Mouse (Mus musculus) embryonic stem cell, embryonic (primary cell): ENCODE results near the gene Dact1.

ENCODE experiments used
- CTCF ChIA-PET, 4 experiments: fragments of 300-600 bp in 2 of 4; fragments of 350-600 bp in 2 of 4; sonication (Branson Sonifier 250); formaldehyde crosslinking; loops; one replicate each; lab custom pipeline; 2022; ENCODE audit warnings: inconsistent platforms in 2 of 4; lab: Charles Lee
- POLR2A ChIA-PET, 4 experiments: fragments of 300-600 bp in 2 of 4; fragments of 350-600 bp in 2 of 4; sonication (Branson Sonifier 250); formaldehyde crosslinking; loops; one replicate each; lab custom pipeline; 2022; ENCODE audit warnings: antibody characterized with exemption in 4 of 4, inconsistent platforms in 1 of 4; lab: Charles Lee

Dact1 gene

DNA sequence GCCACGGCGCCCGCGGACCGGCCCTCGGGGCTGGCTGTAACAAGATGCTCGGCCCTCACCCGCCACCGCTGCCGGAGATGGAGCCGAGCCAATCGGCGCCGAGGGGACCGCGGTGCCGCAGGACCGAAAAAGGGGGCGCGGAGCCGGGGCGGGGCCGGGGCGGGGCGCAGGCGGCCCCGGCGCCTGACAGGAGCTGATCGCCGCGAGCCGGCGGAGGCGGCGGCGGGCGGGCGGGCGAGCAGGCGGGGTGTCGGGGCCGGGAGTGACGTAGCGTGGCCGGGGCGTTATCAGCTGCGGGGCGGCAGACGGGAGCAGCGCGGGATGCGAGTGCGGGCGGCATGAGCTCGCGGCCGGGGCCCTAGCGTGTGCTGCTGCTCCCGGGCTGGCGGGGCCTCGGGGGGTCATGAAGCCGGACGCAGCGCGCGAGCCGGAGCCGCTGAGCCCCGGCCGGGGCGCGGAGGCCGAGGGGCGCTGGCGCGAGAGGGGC is at the start of gene Dact1:
Gene Dact1 (plus strand): TSS at position 304 of the 487 bp plus-strand sequence.
- CTCF ChIA-PET = interaction anchor here in 1 of 4 experiments (1.4 to 1.7 kb wide), 2 partner anchors 23 to 268 kb away, joined by 3 to 4 read pairs; no protein-coding TSS in a partner anchor
- POLR2A ChIA-PET = interaction anchor here in 3 of 4 experiments (0.6 to 6.0 kb wide), 28 partner anchors 8 to 335 kb away, joined by 3 to 38 read pairs (median 4); partner anchors contain the start of gene Psma3 (in 1 of the 3)

DNA sequence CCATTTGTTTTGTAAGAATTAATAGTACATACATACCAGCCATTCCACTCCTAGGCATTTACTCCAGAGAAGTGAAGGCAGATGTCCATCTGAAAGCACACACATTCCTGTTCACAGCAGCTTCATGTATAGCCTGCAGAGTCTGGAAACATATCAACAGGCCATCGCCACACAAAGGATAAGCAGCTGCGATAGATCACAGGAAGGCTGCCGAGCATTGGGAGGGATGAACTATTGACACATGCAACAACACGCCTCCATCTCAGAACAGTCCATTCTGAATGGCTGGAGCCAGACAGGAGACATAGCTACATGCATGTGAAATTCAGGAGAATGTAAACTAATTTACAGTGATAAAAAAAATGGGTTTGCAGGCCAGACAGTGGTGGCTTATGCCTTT is 45.5 kb upstream of the Dact1 start:
- POLR2A ChIA-PET = no interaction called here
- CTCF ChIA-PET = no interaction called here

DNA sequence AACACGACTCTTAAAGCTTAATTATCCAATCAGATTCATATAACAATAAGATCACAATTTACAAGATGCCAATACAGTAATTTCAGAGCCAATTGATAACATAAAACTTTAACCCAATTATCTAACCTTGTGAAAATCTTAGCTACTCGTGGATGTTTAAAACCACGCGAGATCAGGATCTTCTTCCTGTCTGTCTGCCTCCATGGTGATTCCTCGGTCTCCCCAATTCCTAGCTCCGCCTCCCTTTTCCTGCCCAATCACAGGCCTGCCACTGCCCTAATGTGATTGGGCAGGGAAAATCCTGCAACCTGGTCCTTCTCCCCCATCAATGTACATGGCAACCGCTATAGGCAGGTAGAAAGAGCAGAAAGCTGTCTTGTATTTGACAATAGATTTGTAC is 40.3 kb upstream of the Dact1 start:
- CTCF ChIA-PET = interaction anchor here in 1 of 4 experiments (0.6 kb wide), 1 partner anchor 999 kb away, joined by 3 read pairs; no protein-coding TSS in a partner anchor
- POLR2A ChIA-PET = interaction anchor here in 3 of 4 experiments (0.6 to 2.5 kb wide), 19 partner anchors 10 to 449 kb away, joined by 3 to 12 read pairs (median 4); partner anchors contain the start of gene Dact1 (in 1 of the 3)

DNA sequence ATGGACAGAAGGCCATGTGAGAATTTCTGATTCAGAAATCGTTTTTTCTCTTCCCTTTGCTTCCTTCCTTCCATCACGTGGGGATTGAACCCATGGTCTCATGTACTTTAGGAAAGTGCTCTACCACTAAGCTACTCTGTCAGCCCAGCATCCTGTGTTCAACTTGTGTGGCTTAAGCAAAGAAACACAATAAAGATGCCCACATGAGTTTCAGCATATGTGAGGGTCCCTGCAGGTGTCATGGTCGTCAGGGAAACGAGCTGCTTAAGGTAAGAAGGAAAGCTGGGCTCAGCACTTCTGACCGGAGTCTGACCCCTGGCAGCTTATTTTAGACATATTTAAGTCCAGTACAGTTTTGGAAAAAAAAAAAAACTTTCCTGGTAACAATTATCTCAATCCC is 38.6 kb upstream of the Dact1 start:
- ChIA-PET POLR2A (interaction anchor here in 3 of 4 experiments (0.6 to 1.7 kb wide), 5 partner anchors 9 to 255 kb away, joined by 3 to 9 read pairs (median 3); partner anchors contain the start of genes Arid4a (in 1 of the 3) and Dact1 (in 1 of the 3)), CTCF (interaction anchor here in 2 of 4 experiments (0.5 to 1.4 kb wide), 4 partner anchors 9 to 179 kb away, joined by 3 to 12 read pairs (median 4); no protein-coding TSS in a partner anchor)

DNA sequence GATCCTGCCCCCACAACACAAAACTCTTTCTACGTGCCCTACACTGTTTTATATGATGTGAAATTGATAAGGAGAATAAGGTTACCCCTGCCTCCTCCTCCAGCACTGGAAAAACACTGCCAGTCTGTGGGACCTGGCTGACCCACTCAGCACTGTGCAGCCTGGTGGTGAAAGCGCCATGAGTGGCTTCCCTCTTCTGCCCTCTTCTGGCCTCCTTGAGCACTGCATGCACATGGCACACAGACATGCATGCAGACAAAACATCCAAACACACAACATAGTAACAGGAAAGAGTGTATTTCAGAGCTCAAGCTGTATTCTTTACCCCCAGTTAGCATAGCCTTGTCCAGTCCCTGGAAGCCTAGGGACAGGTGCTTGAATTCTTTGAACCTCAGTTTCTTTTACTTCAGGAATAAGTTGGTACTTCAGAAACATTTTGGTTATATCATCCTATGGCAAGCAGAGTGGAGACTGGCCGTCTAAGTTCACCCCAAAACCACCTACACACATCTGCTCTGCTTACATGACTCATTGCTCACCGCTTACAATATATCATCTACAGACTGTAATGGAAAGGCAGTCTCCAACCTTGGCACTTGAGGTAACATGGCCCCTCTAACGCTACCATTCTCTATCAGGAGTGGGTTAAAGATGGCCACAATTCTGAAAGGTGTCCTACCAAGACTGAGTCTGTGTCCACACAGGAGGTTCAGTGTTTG is 35.0 kb upstream of the Dact1 start:
- ChIA-PET CTCF (interaction anchor here in 1 of 4 experiments (0.6 kb wide), 1 partner anchor 8 kb away, joined by 3 read pairs; no protein-coding TSS in a partner anchor), POLR2A (interaction anchor here in 2 of 4 experiments (0.9 to 1.5 kb wide), 2 partner anchors 22 to 49 kb away, joined by 3 to 4 read pairs; no protein-coding TSS in a partner anchor)

DNA sequence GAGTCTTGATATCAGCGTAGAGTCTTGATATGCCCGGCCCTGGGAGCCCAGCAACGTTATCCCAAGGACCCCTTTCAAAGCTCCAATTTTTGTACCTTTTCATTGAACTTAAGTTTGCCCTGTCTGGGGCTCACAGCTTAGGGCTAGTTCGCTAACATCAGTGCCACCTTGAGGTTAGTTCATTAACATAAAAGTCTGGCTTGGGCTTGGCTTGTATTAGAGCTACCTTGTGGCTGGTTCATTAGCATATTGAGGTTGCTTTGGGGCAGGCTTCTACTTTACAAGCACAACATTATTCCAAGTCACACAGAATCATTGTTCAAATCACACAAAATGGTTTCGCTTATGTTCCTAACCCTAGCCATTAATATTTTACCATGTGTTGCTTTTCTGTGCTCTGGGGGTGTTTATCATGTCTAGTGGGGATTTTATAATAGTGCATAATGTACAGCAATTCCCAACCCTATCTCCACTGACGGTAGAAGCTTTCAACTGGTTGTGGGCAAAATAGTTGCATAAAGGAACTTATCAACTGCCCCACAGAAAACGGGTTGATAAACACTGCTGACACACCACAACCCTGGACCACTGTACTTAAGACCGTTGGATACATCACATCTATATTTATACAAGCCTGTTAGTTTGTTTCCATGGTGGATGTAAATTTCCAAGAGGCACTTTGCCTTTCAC is 33.6 kb upstream of the Dact1 start:
- POLR2A ChIA-PET = interaction anchor here in 2 of 4 experiments (1.2 to 1.5 kb wide), 2 partner anchors 12 to 20 kb away, joined by 3 to 4 read pairs; no protein-coding TSS in a partner anchor
- CTCF ChIA-PET = interaction anchor here in 2 of 4 experiments (0.6 to 0.7 kb wide), 2 partner anchors 86 to 362 kb away, joined by 3 read pairs; no protein-coding TSS in a partner anchor

DNA sequence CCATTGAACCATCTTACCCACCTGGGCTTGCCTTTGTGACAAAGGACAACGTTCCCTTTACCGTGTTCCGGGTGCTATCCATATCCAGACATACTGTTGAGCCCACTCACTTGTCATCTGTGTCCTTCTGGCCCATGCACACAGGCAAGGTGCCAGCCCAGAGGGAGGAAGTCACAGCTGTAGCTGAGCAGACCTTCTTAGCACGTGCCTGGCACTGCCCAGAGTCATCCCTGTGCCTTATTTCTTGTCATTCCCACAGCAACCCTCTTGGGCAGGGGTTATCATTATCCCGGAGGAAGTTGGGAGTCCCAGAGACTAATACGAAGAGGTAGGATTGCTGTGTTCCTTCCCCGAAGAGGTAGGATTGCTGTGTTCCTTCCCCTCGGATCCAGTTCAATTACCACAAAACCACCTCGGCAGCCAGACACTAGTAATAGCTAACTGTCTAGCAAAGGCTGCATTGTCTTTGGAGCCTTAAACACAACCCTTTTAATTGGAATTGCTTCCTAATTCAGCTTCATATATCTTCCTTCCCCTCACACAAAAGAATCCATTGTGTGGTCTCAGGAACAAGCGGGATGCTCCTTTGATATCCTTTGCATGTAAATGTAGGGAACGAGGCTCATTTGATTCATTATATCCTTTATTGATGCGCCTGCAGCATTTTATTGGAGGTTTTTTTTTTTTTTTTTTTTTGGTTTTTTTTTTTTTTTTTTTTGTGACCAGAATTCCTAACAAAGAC is 30.0 kb upstream of the Dact1 start:
- CTCF ChIA-PET = interaction anchor here in 1 of 4 experiments (0.6 to 0.8 kb wide), 3 partner anchors 8 to 1182 kb away, joined by 3 read pairs; no protein-coding TSS in a partner anchor

DNA sequence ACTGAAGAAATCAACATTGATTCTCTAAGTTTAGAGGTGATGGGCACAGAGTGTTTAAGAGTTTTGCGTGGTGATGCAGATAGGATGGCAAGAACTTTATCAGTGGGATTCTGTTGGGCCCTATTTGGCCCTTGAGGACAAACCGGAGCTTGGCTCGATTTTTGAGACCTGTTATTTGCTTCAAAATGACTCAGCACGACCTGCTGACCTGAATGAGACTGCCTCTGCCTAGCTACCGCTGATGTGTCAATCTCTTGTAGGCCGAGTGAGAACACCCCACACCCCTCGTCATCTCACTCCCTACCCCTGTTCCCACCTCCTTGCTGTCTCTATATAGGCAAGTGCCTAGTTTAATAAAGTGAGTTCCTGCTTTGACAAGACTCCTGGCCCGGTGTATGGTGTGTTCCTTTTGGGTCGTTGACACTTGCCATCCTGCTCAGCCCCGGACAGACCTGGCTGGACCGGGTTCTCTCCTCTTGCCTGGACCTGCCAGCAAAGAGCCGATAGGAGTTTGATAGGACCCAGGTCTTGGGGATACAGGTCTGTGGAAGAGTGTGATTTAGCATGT is 28.4 kb upstream of the Dact1 start:
- POLR2A ChIA-PET = interaction anchor here in 2 of 4 experiments (0.6 to 2.4 kb wide), 7 partner anchors 11 to 32 kb away, joined by 3 to 12 read pairs (median 3); no protein-coding TSS in a partner anchor

More for the DNA sequence above, 30.0 kb upstream of the Dact1 start:
- POLR2A ChIA-PET = interaction anchor here in 3 of 4 experiments (0.6 to 2.4 kb wide), 12 partner anchors 9 to 288 kb away, joined by 3 to 12 read pairs (median 3); no protein-coding TSS in a partner anchor

DNA sequence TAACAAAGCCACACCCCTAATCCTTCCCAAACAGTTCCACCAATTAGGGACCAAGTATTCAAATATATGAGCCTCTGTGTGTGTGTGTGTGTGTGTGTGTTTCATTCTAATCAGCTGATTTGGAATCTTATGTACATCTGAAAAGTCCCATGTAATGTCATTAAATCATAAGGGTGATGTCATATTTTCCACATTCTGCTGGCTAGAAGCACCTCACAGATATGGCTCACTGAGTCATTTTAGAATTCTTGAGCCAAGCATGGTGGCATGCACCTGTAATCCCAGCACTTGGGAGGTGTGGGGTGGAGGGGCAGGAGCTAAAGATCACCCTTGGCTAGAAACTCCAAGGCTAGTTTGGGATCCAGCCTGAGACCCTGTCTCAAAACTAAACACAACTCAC is 24.3 kb upstream of the Dact1 start:
- ChIA-PET CTCF (interaction anchor here in 1 of 4 experiments (0.6 kb wide), 1 partner anchor 317 kb away, joined by 4 read pairs; no protein-coding TSS in a partner anchor), POLR2A (interaction anchor here in 1 of 4 experiments (1.9 kb wide), 1 partner anchor 11 kb away, joined by 4 read pairs; no protein-coding TSS in a partner anchor)

More for the DNA sequence above, 28.4 kb upstream of the Dact1 start:
- CTCF ChIA-PET = no interaction called here

DNA sequence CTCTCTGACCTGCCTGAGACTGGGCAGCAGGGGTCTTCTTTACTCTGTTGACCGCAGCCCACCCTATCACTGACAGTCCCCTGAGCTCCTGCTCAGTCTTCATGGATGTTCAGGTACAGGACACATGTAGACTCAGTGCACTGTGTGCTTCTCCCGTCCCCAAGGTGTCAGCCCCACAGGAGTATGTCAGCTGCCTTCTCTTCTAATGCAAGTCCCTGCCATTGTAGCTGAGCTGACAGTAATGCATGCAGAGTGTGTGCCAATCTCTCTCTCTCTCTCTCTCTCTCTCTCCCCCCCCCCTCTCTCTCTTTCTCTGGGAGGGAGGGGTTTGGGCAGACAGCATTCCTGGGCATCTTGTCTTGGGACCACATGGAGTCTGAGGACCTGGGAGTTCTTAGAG is 19.2 kb upstream of the Dact1 start:
- POLR2A ChIA-PET = interaction anchor here in 1 of 4 experiments (1.2 to 2.9 kb wide), 2 partner anchors 10 to 20 kb away, joined by 7 to 9 read pairs; partner anchors contain the start of gene Dact1
- CTCF ChIA-PET = interaction anchor here in 1 of 4 experiments (0.5 to 1.1 kb wide), 2 partner anchors 25 to 62 kb away, joined by 4 read pairs; no protein-coding TSS in a partner anchor

DNA sequence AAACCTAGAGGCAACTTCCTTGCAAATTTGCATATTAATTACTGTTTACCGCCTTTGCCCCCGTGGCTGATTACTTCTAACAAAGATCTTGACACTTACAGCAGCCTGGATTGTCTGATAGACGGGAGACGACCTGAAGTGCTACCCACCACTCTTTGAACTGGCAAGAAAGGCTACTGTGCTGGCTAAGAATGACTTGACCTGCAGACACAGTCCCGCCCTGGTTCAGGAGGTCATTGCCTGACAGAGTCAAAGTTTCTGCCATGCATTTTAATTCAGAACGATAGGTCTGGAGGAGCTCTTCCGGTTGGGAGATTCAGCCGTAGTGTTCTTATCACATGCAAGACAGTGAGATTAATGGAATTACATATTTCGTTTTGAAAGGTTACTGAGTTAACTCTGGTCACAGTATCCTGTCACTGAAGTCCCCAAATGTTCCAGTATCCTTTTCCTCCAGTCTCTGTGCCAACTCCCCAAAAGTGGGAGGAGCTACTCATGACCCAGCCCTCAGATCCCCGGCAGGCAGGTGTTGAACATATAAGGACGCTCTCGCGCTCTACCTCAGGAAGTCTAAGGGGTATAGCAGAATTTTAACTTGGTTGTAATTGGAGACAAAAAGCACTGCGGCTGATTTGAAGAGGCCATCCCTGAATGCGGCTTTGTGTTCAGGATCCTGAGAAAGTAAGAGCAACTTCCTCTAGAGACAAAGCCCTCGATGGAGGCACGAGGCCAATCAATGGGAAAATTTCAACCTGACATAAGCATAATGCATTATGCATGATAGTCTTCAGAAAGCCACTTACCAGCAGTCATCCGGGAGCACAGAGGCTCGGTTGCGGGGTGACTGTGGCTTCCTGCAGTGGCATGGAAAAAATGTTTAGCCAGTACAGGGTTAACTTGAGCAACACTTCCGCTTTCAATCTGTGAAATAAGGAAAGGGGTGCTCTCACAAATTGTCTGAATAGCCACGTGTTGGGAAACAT is 15.4 kb upstream of the Dact1 start:
- POLR2A ChIA-PET = interaction anchor here in 2 of 4 experiments (0.6 to 2.0 kb wide), 7 partner anchors 10 to 278 kb away, joined by 3 to 11 read pairs (median 4); partner anchors contain the start of genes Dact1 (in 2 of the 2) and Arid4a (in 1 of the 2)
- CTCF ChIA-PET = interaction anchor here in 1 of 4 experiments (0.6 kb wide), 1 partner anchor 43 kb away, joined by 3 read pairs; no protein-coding TSS in a partner anchor

DNA sequence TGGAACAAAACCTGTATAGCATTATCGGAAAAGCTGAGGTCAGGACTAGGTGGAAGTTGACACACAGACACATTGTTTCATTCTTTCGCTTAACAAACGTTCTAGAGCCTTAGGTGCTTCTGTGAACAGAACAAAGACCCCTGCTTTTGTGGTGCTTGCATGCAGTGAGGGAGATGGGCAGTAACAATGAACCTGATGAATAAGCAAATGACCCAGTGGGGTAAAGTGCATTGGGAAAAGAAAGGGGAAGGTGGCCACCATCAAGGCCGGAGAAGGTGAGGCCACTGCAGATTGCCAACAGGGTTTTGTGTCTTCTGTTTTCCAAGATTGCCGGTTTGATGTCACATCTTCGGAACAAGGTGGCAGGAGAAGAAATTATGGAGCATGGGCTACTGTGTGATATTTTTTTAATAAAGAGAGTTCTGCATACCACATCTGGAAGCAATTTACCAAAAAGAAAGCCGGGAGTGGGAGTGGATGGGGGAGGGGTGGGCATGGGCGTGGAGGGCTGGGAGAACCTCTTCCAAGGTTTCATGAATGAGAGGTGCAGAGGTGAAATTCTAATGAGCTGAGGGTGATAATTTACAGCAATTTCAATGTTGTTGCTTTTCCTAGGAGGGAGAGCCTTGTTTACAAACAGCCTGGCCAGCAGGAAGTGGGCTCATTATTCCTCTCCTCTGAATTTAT is 12.7 kb upstream of the Dact1 start:
- POLR2A ChIA-PET = interaction anchor here (0.6 to 4.2 kb wide), 17 partner anchors 10 to 229 kb away, joined by 3 to 38 read pairs (median 4); partner anchors contain the start of gene Dact1 (in 3 of the 4)
- CTCF ChIA-PET = interaction anchor here in 1 of 4 experiments (0.6 kb wide), 1 partner anchor 15 kb away, joined by 3 read pairs; no protein-coding TSS in a partner anchor

DNA sequence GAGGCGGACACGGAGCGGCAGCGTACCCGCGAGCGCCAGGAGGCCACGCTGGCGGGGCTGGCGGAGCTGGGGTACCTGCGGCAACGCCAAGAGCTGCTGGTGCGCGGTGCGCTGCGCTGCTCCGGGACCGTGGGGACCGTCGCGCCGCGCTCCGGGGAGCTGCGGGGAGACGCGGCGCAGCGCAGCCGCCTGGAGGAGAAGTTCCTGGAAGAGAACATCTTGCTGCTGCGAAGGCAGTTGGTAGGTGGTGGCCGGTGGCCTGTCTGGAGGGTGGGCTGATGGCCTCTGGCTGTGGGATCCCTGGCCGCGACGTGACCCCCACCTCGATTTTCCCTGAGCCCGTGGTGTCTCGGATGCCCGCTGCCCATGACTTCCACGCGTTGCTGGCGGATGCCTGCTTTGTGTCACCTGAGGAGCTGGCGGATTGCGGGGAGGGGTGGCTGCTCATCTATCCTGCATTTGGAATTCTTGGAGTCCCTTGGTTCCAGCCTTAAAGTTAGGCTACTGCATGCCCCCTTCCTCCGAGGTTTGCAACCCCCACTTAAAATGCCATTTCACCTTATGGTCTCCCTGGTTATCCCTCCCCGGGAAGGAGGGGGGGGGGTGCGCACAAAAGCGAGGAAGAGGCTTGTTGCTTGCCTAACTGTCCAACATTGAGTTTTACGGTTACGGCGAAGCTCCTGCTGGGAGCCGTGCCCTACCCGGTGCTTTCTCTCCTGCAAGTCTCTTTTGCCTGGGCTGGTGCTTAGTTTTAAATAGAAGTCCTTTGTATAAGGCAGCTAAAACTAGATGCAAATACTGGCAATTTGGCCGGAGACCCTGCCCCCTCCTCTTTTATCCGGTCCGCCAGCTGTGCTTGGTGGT is 616 bp downstream of the Dact1 start:
- ChIA-PET CTCF (interaction anchor here (0.5 to 2.2 kb wide), 14 partner anchors 22 to 397 kb away, joined by 3 to 6 read pairs (median 3); no protein-coding TSS in a partner anchor), POLR2A (interaction anchor here (0.5 to 6.0 kb wide), 43 partner anchors 10 to 1778 kb away, joined by 3 to 38 read pairs (median 3); partner anchors contain the start of genes Arid4a (in 1 of the 4) and Psma3 (in 1 of the 4))
